Mouse (Mus musculus) spleen, embryonic (tissue): ENCODE results near the gene Abca8a.

ENCODE experiments used
- CTCF ChIA-PET: fragments of 350-600 bp; sonication (Branson Sonifier 250); formaldehyde crosslinking; loops from one replicate; lab custom pipeline; 2022; lab: Charles Lee

Gene Abca8a

DNA sequence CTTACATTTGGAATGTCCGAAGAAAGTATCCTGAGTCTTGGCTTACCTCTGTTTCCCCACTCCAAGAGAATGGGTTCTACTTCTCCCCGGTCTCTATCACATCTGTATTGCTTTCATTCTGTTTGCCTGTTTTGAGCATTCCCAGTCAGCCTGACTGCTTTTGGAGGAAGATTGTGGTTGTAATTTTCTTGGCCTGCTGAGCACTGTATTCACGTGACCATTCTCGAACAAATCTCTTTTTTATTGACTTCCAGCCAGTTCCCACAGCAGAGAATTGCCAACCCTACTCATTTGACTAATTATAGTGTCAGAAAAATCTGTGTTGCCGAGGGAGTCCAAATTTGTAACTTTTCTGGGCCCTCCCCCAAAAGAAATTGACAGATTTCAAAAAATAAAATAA, at the start of gene Abca8a:
TSS of gene Abca8a (minus strand) at position 121 of the 400 bp plus-strand sequence.
- CTCF ChIA-PET: no interaction called here

DNA sequence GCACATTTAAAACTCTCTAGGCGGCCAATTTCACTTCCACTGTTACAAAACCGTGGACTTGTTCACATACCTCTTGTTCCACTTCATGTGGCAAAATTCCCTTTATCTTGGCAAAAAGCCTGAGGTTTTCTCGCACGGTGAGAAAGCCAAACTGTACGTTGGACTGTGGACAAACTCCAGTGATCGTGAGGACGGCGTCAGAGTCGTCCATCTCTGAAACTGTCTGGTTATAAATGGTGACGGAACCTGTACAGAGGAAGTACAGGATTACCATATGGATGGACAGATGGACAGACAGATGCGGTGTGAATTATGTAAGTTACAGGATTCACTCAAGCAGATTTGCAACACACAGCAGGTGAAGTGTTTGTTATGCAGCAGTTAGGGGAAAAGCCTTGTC, 49.6 kb upstream of the Abca8a start:
- CTCF ChIA-PET: no interaction called here

DNA sequence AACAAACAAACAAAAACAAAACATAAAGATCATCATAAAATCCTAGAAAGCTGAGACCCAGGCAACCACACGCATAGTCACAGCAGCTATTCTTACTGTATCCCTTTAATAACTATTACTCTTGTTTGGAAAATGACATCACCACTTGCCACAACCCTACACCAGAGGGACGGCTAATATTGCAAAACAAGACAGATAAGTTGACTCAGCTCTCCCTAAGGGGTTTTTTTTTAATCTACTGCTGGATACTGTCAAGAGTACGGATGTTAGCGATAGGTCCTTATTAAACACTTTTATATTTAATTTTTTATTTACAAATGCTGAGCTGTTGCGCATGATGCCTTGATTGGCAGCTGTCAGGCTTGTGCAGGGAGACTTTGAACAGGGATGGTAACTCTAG, 35.0 kb upstream of the Abca8a start:
- CTCF ChIA-PET: no interaction called here

DNA sequence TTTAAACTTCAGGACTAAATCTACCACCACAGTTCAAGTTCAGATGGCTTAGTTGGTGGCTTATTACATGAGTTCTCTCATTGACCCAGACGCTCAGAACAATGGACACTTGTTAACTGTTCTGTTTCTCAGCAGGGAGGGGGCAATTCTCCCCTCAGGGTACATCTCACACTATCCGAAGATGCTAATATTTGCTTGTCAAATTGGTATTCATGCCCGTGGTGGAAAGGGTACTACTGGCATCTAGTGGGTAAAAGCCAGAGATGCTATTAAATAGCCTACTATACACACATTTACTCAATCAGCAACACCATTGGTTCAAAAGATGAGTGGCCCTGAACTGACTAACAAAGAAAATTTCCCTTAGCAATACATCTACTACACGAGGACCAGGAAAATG, 15.4 kb upstream of the Abca8a start:
- CTCF ChIA-PET: no interaction called here

DNA sequence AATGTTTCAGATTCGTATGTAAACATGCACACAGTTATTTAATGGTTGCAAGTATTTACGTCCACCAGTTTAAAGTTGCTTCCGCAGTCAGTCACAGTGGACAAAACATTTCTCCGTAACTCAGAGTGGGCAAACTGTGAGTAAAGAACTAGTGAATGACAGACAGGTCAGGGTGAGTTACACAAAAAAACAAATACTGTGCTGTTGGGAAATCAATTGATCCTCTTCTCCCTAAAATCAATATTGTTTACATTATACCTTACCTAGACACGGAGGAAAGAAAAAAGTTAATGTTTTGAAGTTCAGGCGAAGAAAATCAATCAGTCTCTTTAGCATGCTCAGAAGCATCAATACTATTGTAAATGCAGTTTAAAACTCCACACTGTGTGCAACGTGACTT, 5.7 kb upstream of the Abca8a start:
- CTCF ChIA-PET: no interaction called here

DNA sequence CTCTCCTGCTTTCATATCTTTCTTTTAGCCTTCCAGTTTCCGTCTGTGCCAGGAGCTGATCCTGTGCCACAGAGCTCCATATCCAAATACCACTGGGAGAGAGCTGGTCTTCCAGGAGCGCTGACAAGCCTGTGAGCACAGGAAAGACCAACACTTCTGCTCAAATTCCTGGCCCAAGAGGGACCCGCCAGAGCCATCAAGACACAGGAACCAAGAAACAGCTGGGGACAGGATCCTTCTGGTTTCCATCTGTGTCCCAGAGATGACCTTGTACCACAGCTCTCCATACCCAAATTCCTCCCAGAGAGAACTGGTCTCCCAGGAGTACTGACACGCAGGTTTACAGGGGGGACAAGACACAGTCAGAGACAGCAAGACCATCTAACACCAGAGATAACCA, 3.1 kb upstream of the Abca8a start:
- CTCF ChIA-PET: no interaction called here

DNA sequence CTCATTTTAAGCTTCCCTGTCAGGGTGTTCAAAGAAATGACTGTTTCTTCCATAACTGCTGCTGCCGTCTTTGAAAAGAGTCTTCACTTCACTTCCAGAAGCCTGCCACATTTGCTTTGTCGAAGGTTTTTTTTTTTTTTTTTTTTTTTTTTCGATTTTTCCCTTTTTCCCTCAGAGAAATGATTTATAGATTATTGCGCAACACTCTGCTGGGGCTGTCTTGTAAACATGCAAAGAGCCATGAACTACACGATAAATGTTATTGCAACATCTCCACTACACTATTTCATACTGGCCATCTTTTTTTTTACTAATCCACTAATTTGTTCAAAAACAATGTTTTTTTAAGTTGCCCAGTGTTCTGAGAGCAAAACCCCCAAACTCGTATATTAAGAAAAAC, 1.7 kb upstream of the Abca8a start:
- CTCF ChIA-PET: no interaction called here

DNA sequence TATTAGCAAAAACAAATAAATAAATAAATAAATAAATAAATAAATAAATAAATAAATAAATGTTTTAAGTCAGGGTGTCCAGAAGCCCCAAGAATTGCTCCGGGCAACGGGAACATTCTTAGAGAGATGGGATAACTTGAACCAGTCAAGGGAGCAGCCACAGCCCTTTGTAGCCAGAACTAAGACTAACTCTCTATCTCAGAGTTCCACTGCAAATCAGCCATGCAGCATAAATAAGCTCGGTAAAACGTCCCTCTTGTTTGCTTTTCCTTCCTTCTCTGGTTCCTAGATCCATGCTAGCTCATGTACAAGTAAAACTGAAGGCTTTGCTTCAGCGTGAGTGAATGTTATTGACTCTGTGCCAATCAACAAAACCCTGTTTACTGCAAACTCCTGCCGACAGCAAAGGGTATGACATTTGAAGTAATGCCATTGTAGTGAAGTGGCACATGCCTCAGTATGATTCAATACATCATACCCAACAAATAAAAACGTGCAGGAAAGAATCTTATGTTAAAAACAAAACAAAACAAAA, 865 bp downstream of the Abca8a start:
- CTCF ChIA-PET: no interaction called here

DNA sequence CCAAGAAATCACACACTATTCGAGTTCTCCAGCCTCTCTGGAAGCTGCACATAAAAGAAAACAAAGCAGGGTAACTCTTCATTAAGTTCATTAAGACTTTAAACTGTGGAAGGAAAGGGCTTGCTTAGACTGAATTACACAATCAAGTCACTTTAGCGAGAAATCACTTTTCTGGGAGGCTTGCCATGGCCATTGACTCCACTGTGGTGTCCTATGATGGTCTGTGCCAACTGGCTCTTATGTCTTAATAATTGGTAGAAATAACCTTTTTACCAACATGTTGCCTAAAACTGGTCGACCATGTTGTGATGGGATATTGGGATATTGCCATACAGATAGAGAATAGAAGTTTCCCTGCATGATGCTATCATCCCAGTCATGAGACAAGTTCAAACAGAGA, 1.5 kb downstream of the Abca8a start:
- CTCF ChIA-PET: interaction anchor here (0.5 kb wide), 1 partner anchor 1569 kb away, joined by 3 read pairs; no protein-coding TSS in a partner anchor

DNA sequence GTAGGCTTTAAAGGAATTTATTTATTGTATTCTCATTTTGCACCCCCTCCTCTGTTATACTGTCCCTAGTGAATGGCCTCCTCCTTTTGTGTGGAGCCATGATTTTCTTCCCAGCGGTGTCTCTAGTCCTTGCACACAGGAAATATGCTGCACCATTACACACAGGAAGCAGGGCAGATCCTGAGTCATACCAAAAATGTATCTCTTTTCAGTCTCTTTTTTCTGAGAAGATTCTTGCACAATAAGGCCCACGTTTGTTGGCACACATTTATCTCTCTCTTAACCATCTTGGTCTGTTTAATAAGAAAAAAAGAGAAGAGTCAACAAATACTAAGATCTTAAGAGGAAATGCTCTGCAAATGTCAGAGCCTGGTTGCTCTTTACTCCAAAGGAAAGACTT, 4.5 kb downstream of the Abca8a start:
- CTCF ChIA-PET: no interaction called here

DNA sequence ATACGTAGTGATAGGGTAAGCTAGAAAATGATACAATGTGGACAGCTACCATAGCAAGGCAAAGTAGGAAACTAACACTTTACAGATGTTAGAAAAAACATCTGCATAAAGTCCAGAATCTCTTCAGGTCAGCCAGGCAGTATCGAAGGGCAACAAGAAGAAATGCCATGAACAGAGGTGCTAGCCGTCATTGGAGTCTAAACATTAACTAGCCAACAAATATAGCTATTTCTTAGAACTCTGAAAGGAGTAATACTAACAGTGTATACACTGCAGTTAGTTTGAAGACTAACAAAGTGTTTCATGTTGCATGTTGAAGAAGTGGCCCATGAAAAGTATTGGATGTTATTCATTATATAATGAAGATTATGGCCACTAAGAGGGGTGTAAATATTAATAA, 23.6 kb downstream of the Abca8a start:
- CTCF ChIA-PET: no interaction called here

DNA sequence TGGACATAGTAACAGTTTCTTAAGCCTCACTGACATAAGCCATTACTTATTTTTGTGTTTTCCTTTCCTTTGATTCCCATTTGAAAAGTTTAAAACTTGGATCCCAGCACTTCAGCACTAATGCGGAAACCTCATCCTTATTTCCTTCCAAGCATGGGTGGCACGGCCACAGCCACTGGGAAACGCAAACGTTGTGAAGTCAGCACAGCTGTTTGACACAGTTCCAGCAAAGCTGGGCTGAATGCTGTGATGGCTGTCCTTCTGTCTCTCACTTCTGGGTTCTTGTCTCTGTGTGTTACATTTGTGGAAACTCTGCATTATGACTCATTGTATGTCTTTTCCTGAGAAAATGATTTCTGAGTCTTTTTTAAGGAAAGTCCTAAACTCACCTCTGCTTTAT, 34.7 kb downstream of the Abca8a start:
- CTCF ChIA-PET: no interaction called here

DNA sequence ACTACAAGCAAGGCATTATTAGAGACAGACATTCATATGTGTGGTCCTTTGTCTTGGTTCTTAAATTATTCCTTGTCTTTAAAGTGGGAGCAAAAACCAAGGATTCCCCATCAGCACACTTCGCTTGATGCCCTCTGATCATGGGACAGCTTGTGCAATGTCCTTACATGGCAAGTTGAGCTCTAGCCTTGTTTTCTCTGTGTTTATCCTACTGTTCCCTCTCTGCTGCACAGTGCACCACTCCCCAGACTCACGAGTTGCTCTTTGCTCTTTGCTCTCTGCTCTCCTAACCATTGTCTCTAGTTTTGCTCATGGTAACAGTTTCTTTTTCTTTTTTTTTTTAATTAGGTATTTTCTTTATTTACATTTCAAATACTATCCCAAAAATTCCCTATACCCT, 35.7 kb downstream of the Abca8a start:
- CTCF ChIA-PET: no interaction called here

DNA sequence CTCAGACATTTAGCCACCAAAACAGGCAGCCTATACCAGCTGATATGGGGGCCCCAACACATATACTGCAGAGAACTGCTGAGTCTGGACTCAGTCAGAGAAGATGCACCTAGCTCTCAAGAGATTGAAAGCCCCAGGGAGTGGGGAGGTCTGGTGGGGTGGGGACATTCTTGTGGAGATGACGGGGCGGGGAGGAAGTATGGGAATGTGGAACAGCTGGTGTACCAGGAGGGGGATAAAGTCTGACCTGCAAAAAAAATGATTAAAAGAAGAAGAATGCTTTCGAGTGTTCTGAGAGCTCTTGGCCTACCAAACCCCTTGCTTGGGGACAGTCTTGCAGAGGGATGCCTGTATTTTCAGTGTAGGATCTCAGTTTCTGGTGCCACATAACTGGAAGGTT, 42.1 kb downstream of the Abca8a start:
- CTCF ChIA-PET: no interaction called here

DNA sequence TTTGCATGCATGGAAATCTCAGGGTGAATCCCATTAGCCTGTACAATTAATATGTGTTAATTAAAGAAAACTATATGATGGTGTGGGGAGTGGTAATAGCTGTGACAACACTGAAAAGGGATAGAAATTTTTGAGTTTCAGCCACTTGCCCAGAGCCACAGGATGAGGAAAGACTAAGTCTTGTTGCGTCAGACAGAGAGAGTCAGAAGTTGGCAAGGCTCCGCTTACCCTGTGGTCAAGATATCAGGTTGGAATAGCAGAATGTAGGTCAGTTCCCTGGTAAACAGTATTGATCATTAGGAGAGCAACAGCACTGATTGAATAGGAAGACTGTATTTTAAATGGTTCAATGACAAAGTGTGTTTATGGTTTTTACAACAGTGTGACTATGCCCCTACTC, 58.0 kb downstream of the Abca8a start:
- CTCF ChIA-PET: no interaction called here

DNA sequence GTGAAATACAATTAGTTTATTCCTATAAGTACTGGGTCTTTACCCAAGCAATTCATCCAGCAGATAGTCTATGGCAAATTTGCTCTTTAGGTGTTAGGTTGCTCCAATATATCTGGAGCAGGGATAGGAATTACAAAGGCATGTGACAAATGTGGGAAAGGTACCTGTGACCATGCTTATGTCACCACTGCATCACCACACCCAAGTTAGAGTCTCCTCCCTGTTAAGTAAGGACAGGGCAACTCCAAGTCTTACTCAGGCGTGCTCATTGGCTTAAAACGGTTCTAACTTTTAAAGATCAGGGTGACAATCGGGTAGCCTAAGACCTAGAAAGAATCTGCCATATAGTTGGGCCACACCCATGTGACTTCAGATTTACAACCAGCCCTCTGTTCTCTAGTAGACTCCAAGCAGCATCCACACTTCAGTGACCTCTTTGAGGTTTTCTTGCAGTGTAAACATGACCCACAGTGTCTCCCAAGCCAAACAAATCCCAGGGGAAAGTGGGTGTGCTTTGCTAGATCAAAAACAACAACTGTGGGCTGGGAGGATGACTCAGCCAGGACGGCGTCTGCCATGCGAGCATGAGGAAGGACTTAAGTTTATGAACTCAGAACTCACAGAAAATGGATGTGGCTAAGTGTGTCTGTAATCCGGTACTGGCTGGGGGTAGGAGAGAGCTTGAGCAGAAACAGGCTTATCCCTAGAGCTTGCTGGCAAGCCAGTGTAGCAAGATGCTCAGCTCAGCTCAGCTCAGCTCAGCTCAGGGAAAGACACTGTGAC, 66.7 kb downstream of the Abca8a start:
- CTCF ChIA-PET: no interaction called here

DNA sequence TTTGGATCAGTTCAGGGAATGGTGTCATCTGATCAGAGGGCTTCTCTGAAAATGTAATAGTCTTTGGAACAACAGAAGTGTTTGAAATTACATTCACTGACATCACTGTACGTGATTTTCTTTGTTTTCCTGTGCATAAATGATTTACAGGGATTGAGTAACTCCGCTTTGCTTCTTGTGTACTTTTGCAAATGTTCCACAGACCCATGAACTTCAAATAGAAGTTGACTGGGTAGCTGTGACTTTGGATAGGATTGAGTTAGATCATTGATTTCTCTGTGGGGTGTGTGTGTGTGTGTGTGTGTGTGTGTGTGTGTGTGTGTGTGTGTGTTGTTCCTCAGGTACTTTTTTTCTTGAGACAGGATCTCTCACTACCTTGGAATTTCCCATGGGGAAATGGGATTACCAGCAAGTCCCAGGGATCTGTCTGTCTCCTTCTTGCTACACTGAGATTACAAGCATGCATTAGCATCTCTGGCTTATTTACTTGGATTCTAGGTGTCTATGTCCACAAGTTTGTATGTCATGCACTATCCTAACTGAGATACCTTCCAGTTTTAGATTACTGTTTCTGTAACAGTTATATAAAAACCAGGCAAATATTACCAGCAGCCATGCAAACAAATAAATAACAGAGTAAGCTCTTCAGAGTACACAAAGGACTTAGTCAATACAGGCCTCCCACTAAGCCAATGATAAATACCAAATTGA, 84.8 kb downstream of the Abca8a start:
- CTCF ChIA-PET: no interaction called here

DNA sequence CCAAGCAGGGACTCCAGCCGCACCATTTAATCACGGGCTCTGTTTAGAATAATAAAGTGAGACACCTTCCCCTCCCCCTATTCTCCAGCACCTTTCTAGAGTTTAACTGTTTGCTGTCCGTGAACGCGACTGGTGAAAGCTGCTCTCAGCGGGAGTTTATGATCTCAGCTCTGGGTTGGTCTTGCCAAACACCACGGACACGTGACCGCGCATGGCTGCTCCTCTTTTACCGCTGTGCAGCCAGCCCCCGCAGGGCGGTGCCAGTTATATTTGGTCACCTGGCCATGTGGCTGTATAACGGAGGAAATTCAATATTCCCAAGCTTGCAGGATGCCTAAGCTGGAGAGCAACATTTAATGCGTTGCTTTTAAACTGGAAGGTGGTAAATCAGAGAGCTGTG, 100.2 kb downstream of the Abca8a start, which contains the start of gene Abca8b:
TSS of gene Abca8b (minus strand) at position 222 of the 400 bp plus-strand sequence.
- CTCF ChIA-PET: no interaction called here

DNA sequence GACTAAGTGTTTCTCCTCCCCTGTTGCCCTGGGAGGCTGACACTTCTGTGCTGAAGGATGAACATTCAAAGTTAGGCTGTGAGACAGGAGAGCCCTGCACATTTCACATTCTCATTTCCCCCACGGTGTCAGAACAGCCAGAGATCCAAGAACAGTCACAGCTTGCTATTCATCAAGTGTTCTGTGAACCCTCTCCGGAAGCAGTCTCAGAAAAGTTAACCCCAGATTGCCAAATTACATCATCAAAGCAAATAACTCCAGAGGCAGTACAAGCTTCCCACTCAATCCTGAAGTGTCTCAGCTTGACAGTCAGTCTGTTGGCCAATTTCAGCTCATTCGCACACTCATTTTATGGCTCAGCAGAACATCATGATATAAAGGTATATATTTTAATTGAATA, 100.8 kb downstream of the Abca8a start:
- CTCF ChIA-PET: no interaction called here

DNA sequence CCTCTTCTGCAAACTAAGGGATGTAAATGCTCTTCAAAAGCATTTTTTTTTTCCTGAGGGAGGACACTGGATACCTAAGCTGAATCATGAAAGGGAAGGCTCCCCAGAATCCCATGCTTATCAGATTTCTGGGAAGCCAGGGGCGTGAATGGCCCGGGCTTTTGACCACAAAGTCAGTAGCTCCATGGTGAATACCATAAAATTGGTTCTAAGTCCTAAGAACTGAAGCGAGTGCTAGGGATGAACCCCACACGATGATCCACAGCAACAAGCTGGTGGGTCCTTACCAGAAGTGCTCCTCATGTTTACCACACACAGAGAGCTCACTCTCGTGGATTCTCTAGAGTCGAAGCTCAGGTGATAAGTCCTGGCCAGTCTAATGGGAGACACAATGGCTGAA, 101.8 kb downstream of the Abca8a start:
- CTCF ChIA-PET: no interaction called here

DNA sequence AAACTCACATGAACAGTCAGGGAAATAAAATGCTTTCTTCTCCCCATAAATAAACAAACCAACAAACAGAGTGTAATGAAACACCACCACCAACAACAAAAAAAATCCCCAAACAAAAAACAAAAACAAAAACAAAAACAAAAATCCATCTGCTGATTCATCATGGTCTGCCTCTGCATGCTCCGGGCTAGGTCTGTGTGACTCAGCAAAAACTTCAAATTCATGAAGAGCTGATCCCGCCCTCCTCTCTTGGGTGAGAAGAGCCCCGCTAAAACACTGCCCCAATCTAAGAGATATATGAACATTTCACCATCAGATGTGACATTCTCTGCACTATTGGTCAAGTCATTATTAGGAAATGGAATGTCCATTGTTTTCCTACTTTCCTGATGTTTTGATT, 104.5 kb downstream of the Abca8a start:
- CTCF ChIA-PET: no interaction called here

DNA sequence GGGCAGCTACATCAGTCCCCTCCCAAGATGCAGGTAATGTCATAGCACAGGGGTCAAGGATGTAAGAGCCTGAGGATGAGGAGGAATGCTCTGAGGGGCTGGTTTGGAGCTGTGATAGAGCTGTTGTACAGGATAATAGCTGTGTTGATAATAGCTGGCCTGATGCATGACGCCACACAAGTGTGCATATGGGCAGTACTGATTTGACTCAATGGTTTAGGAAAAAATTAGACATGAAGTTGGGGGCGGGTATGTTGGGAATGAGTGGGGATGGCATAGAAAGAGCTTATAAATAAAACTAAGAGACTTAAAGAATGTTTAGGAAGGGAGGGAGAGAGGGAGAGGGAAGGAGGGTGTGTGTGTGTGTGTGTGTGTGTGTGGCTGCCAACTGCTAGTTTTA, 105.5 kb downstream of the Abca8a start:
- CTCF ChIA-PET: no interaction called here

DNA sequence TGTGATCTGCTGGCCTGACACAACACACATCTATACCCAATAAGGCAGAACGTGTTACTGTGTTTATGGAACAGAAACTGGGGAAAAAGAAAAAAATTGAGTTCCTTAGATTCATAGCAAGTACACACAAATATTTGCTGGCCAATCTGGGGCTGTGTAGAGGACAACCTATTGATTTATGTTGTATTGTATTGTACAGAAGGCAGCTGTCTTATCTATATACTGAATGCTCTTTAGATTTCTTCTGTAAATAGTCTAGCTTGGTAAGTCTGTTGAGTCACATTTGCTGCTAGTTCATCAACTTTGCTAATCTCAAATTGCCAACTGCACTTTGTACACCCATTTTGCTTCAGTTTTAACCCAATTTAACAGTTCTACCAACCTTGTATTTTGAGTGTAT, 107.6 kb downstream of the Abca8a start:
- CTCF ChIA-PET: no interaction called here
